Mouse (Mus musculus) cerebellum, postnatal 36 days (tissue): Measurements from ENCODE around the gene Zfp804a.

Experiments
- DNase-seq, 2 experiments: peaks; one replicate each; pipeline ENCODE4 v3.0.0; 2021 to 2022; ENCODE audit warnings: mixed read lengths in 2 of 2

Zfp804a gene

DNA sequence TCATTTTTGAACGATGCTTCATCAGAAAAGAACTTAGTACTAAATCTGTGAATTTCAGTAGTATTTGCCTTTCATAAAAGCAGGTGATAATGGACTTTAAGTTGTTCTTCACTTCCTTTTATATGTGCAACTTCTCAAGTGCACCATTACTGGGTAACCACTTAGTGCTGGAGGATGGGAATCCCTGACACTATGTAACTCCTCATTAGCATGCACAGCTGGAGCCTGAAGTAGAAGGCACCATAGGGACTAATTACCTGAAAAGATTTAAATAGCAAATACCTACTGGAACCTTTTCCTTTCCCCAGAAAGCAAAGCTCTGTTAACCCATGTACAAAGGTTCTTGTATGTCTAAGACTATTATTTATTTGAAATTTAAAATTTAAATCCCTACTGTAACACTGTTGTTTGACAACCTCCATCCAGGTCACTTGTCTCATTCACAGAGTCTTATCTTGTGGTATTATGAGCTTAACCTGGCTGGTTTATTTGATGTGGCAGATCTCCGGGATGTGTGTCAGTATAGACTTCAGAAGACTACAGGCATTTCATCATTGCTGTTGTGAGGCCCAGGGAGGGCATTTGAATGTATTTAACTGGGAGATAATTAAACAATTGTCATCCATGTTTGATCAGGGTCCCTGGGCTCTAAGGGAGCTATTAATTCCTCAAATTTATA lies 229.7 kb downstream of the Zfp804a start:
- DNase-seq, result no peak

DNA sequence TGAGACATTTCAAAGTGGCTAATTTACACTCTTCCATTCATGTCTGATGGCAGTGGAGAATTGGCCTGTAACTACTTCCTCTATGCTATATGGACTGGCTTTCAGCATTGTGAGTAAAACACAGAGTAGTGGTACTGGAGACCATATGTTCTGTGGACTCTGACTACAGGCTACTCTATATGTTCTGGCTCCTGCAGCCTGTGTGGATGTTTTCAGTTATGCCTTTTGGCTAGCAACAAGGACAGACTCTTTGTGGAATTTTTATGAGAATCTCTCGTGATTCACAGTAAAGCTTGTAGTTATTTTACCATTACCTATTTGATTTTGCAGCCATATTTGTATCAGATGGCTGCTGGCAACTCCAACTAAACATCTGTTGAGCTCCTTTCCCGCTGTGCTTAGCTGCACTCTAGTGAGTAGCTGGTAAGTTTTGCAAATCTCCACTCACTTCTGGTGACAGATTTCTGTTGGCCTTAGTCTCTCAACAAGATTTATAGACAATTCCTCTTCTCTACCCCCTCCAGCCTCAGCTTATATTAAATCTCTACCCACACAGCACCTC lies 242.0 kb downstream of the Zfp804a start:
- DNase-seq, result no peak
